Mouse (Mus musculus) kidney, adult 9 months (tissue): ENCODE results near the gene Olfr512.

Experiments used
- DNase-seq: peaks from one replicate; pipeline ENCODE4 v3.0.0; 2022

Olfr512 gene

GRCm38 (mm10) chr7:108713020-108713419, at the start of gene Olfr512:
Gene Olfr512 (plus strand): TSS chr7:108713320.
- DNase-seq: no peak

- DNase-seq: no peak
Observed at GRCm38 (mm10) chr7:108666118-108666517, 47.0 kb upstream of the Olfr512 start, which contains the start of gene Olfr510. Gene Olfr510 (plus strand): TSS chr7:108666418.

GRCm38 (mm10) chr7:108671058-108671457, 42.1 kb upstream of the Olfr512 start:
- DNase-seq: no peak

- DNase-seq: no peak
Observed at GRCm38 (mm10) chr7:108678886-108679285, 34.2 kb upstream of the Olfr512 start.

- no peak for DNase-seq
Observed at GRCm38 (mm10) chr7:108750673-108751072, 37.6 kb downstream of the Olfr512 start, which contains the start of gene Olfr513. Gene Olfr513 (plus strand): TSS chr7:108750973.

GRCm38 (mm10) chr7:108760411-108760810, 47.3 kb downstream of the Olfr512 start:
- DNase-seq: no peak
